Mouse (Mus musculus): ENCODE results near the gene Slc35e4. TPM values are rescaled to one million over a fixed set of nuclear protein-coding genes. Genes with fewer than 3 reads are reported as not detected.
A peak's percentile ranks its signal among the peaks of the same experiment; 100 is the strongest.
"Not testable (repeated sequence)": the region's sequence is repeated elsewhere in the genome, so short reads cannot be mapped to it uniquely, and the experiment has no call there.

The Slc35e4 gene
- 0.42 TPM in 1 of 2 replicates, not detected in the other for total RNA-seq (2015; ENCODE audit: low replicate concordance)
- 0.76 TPM in 1 of 2 replicates, not detected in the other for total RNA-seq (2017; ENCODE audit: low replicate concordance)

DNA sequence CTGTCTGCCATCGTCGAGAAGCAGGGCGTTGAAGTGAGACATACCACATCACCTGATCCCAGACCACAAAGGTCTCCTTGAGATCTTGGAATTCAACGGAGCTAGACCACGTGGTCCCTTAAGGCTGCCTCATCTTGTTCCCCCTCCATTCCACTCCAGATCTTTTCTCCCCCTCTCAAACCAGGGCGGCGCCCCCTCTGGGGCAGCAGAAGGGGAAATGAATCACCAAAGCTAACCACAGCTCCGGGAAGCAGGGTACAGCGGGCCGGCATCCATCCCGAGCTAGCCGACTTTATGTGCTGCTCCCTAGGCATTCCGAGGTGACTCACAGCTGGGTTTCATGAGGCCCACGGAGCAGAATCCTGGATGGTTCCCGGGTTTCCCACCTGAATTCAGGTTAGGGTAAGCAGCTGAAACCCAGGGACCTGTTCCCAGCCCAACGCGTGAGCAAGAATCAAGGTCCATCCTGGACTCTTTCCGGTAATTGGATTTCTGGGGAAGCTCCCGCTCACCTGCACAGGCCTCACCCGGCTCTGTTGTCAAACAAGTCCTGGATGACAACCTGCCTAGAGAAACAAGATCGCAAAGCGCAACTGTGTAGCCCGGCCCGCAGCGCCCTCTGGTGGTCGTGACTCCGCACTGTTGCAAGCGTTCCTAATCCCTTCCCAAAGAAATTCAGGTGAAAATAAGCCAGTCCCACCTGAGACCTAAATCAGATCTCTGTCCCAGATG, at the start of gene Slc35e4:
Slc35e4 (minus strand) TSS at position 556 of the 732 bp plus-strand sequence.
- 0 out of 2 replicates have a peak, but pooled peaks have one; percentile 39 for ATAC-seq (replicated peaks; ENCODE audit: low FRiP score, poor library complexity, severe bottlenecking)

GRCm38 (mm10) chr11:3963610-3964415, 49.3 kb upstream of the Slc35e4 start, which contains the start of gene Pes1:
Gene Pes1, plus strand, starts transcription at chr11:3963975.
- ATAC-seq (replicated peaks; ENCODE audit: low FRiP score, poor library complexity, severe bottlenecking) = peak; percentile 88

DNA sequence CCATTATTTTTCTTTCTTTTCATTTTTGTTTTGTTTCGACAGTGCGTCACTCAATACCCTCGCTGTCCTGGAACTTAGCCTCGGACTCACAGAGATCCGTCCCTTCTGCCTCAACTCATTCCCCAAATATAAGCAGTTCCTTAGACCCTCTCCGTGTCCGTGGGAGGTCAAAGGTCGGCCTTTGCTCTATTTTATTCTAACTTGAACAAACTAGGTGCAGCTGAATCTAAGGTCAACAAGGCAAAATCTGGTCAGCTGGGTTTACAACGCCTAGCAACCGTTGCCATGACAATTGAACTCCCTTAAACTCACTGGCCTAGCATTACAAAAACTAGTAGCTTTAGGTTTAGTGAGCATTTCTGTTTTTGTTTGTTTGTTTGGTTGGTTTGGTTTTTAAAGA, 48.7 kb upstream of the Slc35e4 start:
- ATAC-seq (replicated peaks; ENCODE audit: low FRiP score, poor library complexity, severe bottlenecking) = no peak

- ATAC-seq (replicated peaks; ENCODE audit: low FRiP score, poor library complexity, severe bottlenecking) = no peak
Observed at GRCm38 (mm10) chr11:3961761-3962160, 47.3 kb upstream of the Slc35e4 start.

DNA sequence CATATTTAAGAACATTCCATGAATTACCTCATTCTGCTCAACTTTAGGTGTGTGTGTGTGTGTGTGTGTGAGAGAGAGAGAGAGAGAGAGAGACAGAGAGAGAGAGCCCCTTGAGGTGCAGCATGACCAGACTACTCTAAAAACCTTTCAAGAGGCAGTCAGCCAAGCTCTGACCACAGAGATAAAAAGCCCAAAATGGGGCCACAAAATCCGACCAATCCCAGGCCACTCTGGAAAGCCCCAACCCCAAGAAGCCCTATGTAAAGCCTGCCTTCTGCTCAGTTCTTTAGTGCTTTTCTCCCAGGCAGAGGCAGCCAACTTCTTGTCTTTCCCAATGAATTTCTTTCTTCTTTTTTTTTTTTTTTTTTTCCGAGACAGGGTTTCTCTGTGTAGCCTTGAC, 46.4 kb upstream of the Slc35e4 start:
- ATAC-seq (replicated peaks; ENCODE audit: low FRiP score, poor library complexity, severe bottlenecking) = no peak

- not testable (repeated sequence) for ATAC-seq (replicated peaks; ENCODE audit: low FRiP score, poor library complexity, severe bottlenecking)
Observed at GRCm38 (mm10) chr11:3955371-3955770, 40.9 kb upstream of the Slc35e4 start.

- ATAC-seq (replicated peaks; ENCODE audit: low FRiP score, poor library complexity, severe bottlenecking) = not testable (repeated sequence)
Observed at GRCm38 (mm10) chr11:3954876-3955275, 40.4 kb upstream of the Slc35e4 start.

DNA sequence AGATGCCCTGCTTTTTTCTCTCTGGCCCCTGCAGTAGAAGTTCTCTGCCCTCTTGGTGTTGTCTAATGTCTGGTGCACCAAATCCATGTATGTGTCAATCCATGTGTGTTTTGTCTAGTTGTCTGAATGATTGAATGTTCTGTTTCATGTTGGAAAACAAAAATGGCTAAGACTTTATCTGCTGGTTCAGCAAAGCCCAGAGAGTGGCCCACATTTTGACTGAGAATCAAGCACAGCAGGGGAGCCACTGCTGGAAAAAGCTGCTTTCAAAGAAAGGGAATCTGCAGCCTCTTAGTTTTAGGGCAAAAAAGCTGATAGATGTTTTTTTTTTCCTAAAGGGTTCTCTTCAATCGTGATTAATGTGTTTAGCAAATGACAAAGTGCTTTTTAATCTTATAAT, 31.9 kb upstream of the Slc35e4 start:
- ATAC-seq (replicated peaks; ENCODE audit: low FRiP score, poor library complexity, severe bottlenecking) = no peak

- no peak for ATAC-seq (replicated peaks; ENCODE audit: low FRiP score, poor library complexity, severe bottlenecking)
Observed at GRCm38 (mm10) chr11:3941371-3941770, 26.9 kb upstream of the Slc35e4 start.

- no peak for ATAC-seq (replicated peaks; ENCODE audit: low FRiP score, poor library complexity, severe bottlenecking)
Observed at GRCm38 (mm10) chr11:3937321-3937874, 22.9 kb upstream of the Slc35e4 start.

- ATAC-seq (replicated peaks; ENCODE audit: low FRiP score, poor library complexity, severe bottlenecking) = no peak
Observed at GRCm38 (mm10) chr11:3936318-3936717, 21.9 kb upstream of the Slc35e4 start.

DNA sequence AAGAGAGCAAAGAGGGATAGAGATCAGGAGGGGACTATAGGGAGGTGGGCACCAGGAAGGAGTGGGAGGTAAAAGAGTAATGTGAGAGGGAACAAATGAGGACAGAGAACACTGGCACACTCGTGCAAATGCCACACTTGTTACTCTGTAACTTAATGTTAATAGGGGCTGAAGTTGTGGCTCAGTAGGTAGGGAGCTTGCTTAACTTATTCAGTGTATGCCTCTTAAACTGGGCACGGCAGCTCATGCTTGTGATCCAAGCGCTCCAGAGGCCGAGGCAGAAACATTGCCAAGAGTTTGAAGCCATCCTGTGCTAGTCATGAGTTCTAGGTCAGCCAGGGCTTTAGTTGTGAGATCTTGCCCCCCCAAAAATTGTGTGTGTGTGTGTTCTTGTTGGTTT, 20.7 kb upstream of the Slc35e4 start:
- no peak for ATAC-seq (replicated peaks; ENCODE audit: low FRiP score, poor library complexity, severe bottlenecking)

GRCm38 (mm10) chr11:3933756-3934285, 19.4 kb upstream of the Slc35e4 start:
- no peak for ATAC-seq (replicated peaks; ENCODE audit: low FRiP score, poor library complexity, severe bottlenecking)

DNA sequence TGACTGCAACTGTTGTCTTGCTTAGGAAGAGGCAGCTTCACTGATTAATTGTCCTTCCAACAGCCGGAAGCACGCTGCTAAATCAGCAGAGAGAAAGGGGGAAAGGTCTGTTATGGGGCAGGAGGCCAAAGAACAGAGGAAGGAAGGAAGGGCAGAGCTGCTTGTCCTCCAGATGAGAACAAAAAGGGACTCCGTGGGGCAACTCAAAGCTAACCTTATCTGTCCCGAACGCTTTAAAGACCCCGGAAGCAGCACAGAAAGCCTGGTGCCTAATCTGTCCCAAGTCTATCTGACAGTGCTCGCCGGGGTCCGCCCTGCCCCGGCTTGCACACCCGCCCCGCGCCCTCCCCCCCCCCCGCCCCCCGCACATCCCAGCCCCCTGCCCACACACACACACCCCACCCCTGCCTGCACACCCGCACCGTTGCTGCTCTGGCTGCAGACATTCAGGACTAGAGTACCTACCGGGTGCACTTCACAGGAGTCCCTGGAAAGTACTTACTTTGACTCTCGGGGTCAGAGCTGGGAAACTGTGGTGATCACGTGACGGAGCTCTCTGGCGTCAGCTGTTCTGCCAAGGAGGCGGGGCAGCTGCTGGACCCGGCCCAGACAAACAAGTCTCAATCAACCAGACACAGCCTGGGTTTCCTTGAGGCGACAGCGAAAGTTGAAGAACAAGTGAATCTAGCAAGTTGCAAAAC, 17.2 kb upstream of the Slc35e4 start, which contains the start of gene Tcn2:
Tcn2 (minus strand) TSS at position 649 of the 701 bp plus-strand sequence.
- ATAC-seq (replicated peaks; ENCODE audit: low FRiP score, poor library complexity, severe bottlenecking) = 0 out of 2 replicates have a peak, but pooled peaks have one; percentile 12

DNA sequence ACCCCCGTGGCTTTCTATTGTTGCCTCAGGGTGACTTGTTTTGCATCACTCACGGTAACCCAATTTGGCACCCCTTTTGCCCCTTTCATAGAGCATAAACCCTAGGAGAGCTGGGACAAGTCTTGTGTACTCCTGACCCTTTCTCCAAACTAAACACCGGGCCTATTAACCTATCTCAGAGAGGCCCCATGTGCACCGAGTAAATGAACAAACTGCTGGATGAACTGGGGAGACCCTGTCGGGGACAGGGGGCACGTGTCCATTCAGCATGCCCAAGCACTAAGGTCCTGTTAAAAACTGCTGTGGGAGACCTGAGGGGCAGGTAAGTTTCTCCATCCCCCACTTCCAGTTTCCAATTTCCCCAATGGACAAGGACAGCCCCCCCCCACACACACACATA, 16.5 kb upstream of the Slc35e4 start:
- ATAC-seq (replicated peaks; ENCODE audit: low FRiP score, poor library complexity, severe bottlenecking) = no peak

DNA sequence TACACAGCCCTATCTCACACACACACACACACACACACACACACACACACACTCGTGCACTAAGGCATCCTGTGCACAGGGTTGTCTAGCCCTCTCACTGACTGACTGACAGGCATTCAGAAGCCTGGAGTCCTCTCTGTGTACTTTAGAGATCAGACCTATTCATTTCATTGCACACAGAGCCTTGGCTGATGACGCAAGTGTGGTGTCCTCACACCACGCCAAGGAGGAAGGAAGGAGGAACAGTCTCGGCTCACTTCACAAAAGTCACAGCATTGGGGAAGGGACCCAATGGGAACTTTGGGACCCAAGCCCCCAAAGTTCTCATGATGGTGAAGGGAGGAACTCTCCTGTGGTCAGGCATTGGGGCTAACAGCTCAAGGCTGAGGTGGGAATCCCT, 15.6 kb upstream of the Slc35e4 start:
- ATAC-seq (replicated peaks; ENCODE audit: low FRiP score, poor library complexity, severe bottlenecking) = no peak

DNA sequence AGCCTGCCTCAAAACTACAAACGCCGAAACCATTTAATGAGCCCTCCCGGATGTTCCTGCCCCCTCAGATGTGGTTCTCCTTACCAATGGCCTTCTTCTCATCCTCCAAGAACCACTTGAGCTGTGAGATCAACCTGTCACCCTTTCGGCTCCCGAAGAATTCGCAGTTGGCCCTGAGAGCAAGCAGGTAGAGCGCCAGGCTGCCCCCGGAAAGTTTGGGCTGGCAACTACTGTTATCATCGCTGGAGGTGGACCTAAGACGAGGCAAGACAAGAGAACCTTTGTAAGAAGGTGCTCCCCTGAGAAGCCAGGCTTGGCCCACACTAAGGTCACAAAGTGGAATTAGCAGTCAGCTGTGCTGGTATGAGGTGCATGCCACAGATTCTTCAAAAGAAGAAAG, 11.5 kb upstream of the Slc35e4 start:
- no peak for ATAC-seq (replicated peaks; ENCODE audit: low FRiP score, poor library complexity, severe bottlenecking)

DNA sequence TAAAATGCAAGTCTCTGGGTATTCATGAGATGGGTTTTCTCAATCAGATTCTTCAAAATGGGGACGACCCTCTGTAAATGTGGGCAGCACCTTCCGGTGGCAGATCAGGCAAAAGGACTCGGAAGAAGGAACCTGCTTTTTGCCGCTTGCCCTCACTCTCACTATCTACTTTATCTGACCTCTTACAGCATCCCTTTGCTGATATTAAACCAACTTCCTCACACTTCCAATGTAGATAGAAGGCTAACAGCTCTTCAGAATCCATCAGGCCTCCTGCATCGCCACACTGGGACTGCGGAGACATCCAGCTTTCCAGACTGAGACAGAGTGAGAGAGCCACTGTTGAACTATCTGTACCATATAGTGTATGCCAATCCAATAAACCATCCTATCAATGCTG, 8.3 kb upstream of the Slc35e4 start:
- ATAC-seq (replicated peaks; ENCODE audit: low FRiP score, poor library complexity, severe bottlenecking) = no peak

GRCm38 (mm10) chr11:3922115-3922514, 7.7 kb upstream of the Slc35e4 start:
- ATAC-seq (replicated peaks; ENCODE audit: low FRiP score, poor library complexity, severe bottlenecking) = no peak
